Mouse (Mus musculus): ENCODE measurements around the gene Tssc4. TPM values are rescaled to one million over a fixed set of nuclear protein-coding genes. Genes with fewer than 3 reads are reported as not detected.
A peak's percentile ranks its signal among the peaks of the same experiment; 100 is the strongest.

Gene Tssc4
- polyA plus RNA-seq, 1 experiment from 2014 or later = 98.7 TPM

DNA sequence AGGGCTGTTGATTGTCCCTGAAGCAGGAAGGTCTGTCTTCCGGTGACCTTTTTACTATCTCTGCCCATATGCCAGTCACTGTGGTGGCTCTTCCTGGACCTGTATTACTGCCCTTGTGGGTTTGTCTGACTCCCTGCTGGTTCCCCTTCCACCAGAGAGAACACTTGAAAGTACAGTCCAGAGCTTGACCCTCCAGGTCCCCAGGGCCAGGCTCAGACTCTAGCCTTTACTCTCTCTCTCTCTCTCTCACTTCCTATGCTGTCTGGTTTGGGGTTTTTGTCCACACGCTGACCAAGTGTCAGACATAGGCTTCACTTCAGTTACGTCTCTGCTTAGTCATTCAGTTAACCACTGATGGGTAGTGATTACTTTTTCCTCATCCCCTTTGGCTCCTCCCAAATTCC lies 26.1 kb upstream of the Tssc4 start:
- Histone ChIP-seq H3K4me2 (ENCODE audit: low read length) (no peak overlapping the region), H3K9ac (ENCODE audit: low read depth, low read length) (no peak overlapping the region), H3K4me3 (ENCODE audit: low read length) (no peak overlapping the region), H3K4me1 (ENCODE audit: control insufficient read depth, insufficient read depth, low read depth, low read length) (no peaks in the 10 kb centered on the region), H3K27ac (ENCODE audit: low read depth, low read length) (no peak overlapping the region), H3K36me3 (ENCODE audit: control insufficient read depth, insufficient read depth, low read length) (no peaks in the 10 kb centered on the region), H3K27me3 (replicated peaks; ENCODE audit: control insufficient read depth, insufficient read depth, low read length) (no peaks in the 10 kb centered on the region), H3K9me3 (ENCODE audit: control insufficient read depth, low read length) (no peaks in the 10 kb centered on the region)
- 89% methylated on average over 3 of the region's 3 CpGs for WGBS
- ATAC-seq = no peak

DNA sequence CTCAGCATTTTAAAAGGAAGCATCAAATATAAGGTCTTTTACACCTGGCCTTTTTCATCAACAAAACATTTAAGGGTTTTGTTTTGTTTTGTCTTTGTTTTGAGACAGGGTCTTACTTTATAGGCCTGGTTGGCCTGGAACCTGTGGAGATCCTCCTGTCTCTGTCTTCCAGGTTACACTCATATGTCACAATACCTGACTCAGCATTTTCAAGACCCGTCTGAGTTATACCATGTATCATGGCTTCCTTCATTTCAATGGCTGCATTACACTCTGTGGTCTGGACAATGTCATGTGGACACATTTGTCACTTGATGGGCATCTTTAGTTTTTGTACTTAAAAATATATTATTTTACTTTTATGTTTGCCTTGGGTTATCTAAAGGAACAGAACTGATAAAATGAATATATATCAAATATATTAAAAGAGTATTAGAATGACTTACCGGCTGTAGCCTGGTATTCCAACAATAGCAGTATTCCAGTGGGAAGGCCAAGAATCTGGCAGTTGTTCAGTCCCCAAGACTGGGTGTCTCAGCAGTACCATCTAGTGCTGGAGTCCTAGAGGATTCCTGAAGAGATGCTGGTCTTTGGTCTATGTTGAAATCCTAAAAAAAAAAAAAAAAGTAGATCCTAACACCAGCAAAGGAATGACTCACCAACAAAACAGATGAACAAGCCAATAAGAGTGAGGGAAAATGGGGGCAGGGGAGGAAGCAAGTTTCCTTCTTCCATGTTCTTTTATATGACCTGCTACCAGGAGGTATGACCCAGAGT lies 24.8 kb upstream of the Tssc4 start:
- Histone ChIP-seq H3K4me1 (ENCODE audit: control insufficient read depth, insufficient read depth, low read depth, low read length) (no peaks in the 10 kb centered on the region), H3K36me3 (ENCODE audit: control insufficient read depth, insufficient read depth, low read length) (no peaks in the 10 kb centered on the region), H3K27me3 (replicated peaks; ENCODE audit: control insufficient read depth, insufficient read depth, low read length) (no peaks in the 10 kb centered on the region), H3K4me3 (ENCODE audit: low read length) (no peak overlapping the region), H3K9me3 (ENCODE audit: control insufficient read depth, low read length) (no peaks in the 10 kb centered on the region), H3K27ac (ENCODE audit: low read depth, low read length) (no peak overlapping the region), H3K4me2 (ENCODE audit: low read length) (no peak overlapping the region), H3K9ac (ENCODE audit: low read depth, low read length) (no peak overlapping the region)
- WGBS = 94% methylated on average over 2 of the region's 2 CpGs
- no peak for ATAC-seq

DNA sequence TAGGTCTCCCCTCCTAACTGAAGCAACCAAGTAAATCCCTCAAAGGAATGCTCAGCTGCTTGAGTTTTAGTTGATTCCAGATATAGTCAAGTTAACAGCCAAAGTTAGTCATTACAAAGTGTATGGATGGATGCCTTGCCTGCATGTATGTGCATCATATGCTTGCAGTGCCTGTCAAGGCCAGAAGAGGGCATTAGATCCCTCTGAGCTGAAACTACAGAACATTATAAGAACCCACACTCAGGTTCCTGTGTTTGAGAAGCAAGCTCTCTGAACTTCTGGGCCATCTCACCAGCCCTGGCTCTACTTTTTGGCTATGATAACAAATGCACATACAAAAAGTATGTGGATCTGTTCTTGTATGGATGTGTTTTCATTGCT lies 24.2 kb upstream of the Tssc4 start:
- no peak for ATAC-seq
- Histone ChIP-seq H3K9ac (ENCODE audit: low read depth, low read length) (no peak overlapping the region), H3K9me3 (ENCODE audit: control insufficient read depth, low read length) (no peaks in the 10 kb centered on the region), H3K27me3 (replicated peaks; ENCODE audit: control insufficient read depth, insufficient read depth, low read length) (no peaks in the 10 kb centered on the region), H3K27ac (ENCODE audit: low read depth, low read length) (no peak overlapping the region), H3K4me2 (ENCODE audit: low read length) (no peak overlapping the region), H3K4me3 (ENCODE audit: low read length) (no peak overlapping the region), H3K36me3 (ENCODE audit: control insufficient read depth, insufficient read depth, low read length) (no peaks in the 10 kb centered on the region), H3K4me1 (ENCODE audit: control insufficient read depth, insufficient read depth, low read depth, low read length) (no peaks in the 10 kb centered on the region)

DNA sequence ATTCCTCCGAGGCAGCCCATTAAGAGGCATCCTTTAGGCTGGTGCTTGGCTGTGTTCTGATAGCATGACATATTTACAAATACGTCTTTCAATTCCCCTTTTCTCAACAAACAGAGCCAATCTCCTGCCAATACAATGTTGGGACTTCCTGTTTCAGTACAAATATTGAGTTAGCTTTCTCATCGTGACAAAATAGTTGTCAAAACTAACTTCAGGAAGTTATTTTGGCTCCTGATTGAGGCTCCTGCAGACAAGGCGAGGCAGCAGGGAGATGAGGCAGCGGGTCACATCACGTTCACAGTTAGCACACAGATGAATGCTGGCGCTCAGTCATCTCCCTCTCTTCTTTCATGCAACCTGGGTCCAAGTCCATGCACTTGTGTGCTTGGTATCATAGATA lies 22.7 kb upstream of the Tssc4 start:
- H3K36me3 ChIP-seq (ENCODE audit: control insufficient read depth, insufficient read depth, low read length) = no peaks in the 10 kb centered on the region
- no peaks in the 10 kb centered on the region for H3K27me3 ChIP-seq (replicated peaks; ENCODE audit: control insufficient read depth, insufficient read depth, low read length)
- H3K9me3 ChIP-seq (ENCODE audit: control insufficient read depth, low read length) = no peaks in the 10 kb centered on the region
- WGBS = 80% methylated on average over 7 of the region's 7 CpGs
- no peak for ATAC-seq
- no peak overlapping the region for H3K4me3 ChIP-seq (ENCODE audit: low read length)
- H3K27ac ChIP-seq (ENCODE audit: low read depth, low read length) = no peak overlapping the region
- H3K4me2 ChIP-seq (ENCODE audit: low read length) = no peak overlapping the region
- no peaks in the 10 kb centered on the region for H3K4me1 ChIP-seq (ENCODE audit: control insufficient read depth, insufficient read depth, low read depth, low read length)
- H3K9ac ChIP-seq (ENCODE audit: low read depth, low read length) = no peak overlapping the region

DNA sequence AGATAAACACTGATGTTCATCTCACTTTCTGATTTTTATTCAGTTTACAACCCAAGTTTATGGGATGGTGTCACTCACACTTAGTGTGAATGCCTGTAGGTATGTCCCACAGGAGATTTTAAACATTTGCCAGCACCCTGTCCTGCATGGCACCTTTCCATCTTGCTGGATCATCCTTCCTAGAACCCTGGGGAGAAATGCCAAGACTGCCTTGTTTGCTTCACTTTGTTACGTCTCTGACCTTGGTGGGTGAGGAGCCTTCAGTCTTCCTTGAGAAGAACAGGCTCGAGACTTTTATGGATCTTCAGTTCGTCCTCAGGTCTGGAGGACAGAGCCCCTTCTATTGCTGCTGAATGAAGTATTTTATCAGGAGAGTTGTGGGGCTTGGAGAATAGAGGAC lies 19.7 kb upstream of the Tssc4 start:
- no peak overlapping the region for H3K4me3 ChIP-seq (ENCODE audit: low read length)
- no peak overlapping the region for H3K9ac ChIP-seq (ENCODE audit: low read depth, low read length)
- no peak for ATAC-seq
- no peaks in the 10 kb centered on the region for H3K27me3 ChIP-seq (replicated peaks; ENCODE audit: control insufficient read depth, insufficient read depth, low read length)
- no peak overlapping the region for H3K4me2 ChIP-seq (ENCODE audit: low read length)
- no peak overlapping the region for H3K27ac ChIP-seq (ENCODE audit: low read depth, low read length)
- no peaks in the 10 kb centered on the region for H3K36me3 ChIP-seq (ENCODE audit: control insufficient read depth, insufficient read depth, low read length)
- peaks cover 12% of the 10 kb centered on the region for H3K4me1 ChIP-seq (ENCODE audit: control insufficient read depth, insufficient read depth, low read depth, low read length)
- no peaks in the 10 kb centered on the region for H3K9me3 ChIP-seq (ENCODE audit: control insufficient read depth, low read length)
- 81% methylated on average over 3 of the region's 3 CpGs for WGBS

DNA sequence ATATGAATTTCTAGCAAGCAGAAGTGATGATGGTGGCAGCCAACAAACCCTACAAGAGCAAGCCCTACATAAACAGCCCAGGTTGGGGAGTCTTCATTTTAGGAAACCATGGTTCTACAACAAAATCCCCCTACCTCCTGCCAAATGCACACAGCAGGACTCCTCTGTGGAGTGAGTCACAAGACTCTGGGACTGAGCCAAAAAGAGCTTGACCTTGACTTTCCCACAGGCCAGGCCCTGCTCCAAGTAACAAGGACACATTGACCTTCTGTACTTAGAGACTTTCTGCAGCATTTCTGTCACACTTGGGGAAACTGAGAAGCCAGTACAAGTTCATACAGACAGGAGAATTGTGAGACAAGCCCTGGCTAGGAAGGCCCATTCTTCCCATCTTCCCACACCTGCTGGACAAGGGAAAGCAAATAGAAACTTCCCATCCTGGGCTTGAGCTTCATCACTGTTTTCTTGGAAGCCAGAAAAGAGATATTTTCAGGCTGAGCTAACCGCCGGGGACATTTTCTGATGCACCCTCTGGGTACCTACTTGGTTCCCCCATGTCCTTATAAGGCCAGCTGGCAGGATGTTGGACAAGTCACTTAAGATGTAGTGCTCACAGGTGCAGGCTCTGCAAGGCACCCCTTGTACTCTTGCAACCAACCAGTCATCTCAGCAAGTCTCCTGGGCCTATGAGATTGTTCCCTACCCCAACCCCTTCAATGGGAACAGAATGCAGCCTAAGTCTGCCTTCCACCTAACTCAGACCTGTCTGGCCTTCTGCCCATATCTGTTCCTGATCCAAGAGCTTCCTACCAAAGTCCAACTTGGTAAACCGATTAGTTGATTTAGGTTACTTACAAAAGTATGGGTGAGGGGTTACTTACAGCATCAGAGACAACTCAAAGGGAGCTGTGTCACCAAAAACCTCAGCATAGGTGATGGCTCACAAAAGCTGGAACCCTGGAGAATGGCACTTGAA lies 18.9 kb upstream of the Tssc4 start:
- Histone ChIP-seq H3K4me1 (ENCODE audit: control insufficient read depth, insufficient read depth, low read depth, low read length) (peaks cover 20% of the 10 kb centered on the region), H3K27me3 (replicated peaks; ENCODE audit: control insufficient read depth, insufficient read depth, low read length) (no peaks in the 10 kb centered on the region), H3K9me3 (ENCODE audit: control insufficient read depth, low read length) (no peaks in the 10 kb centered on the region), H3K27ac (ENCODE audit: low read depth, low read length) (no peak overlapping the region), H3K36me3 (ENCODE audit: control insufficient read depth, insufficient read depth, low read length) (no peaks in the 10 kb centered on the region), H3K4me2 (ENCODE audit: low read length) (no peak overlapping the region), H3K9ac (ENCODE audit: low read depth, low read length) (no peak overlapping the region), H3K4me3 (ENCODE audit: low read length) (no peak overlapping the region)
- WGBS = 98% methylated on average over 3 of the region's 3 CpGs
- no peak for ATAC-seq

DNA sequence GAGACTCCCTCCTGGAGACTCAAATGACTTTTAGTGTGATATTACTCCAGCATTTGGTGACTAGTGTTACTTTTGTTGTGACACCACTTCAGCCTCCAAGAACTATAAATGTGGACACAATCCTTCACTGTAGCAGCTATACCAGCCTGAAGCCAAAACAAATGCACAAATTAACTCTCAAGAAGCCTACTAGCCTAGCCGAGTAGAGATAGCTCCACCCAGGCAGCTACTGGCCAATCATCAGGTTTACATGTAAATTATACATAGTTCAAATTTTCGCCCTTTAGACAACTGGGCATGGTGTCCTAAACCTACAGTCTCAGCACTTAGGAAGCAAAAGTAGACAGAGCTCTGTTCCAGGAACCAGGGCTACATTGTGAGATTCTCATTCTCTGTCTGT lies 17.7 kb upstream of the Tssc4 start:
- 64% methylated on average over 2 of the region's 2 CpGs for WGBS
- H3K4me3 ChIP-seq (ENCODE audit: low read length) = no peak overlapping the region

DNA sequence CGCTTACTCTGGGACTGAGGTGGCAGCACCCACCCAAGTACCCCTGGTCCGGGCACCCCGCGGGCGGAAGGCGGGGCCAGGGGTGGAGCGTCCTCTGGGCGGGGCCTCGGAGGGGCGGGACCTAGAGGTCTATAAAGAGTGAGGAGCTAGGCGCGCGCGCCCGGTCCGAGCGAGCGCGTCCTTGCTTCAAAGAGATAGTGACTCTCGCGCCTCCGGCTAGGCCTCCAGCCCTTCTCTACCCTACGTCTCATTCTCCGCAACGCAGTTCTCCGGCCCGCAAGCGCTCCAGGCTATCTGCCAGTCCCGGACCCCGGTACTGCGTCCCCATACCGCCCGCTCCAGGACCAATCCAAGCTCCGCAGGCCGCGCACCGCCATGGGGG lies 16.4 kb upstream of the Tssc4 start, which contains the start of gene Cd81:
Cd81 (plus strand) TSS at position 114 of the 382 bp plus-strand sequence.
- Histone ChIP-seq H3K9me3 (ENCODE audit: control insufficient read depth, low read length) (no peaks in the 10 kb centered on the region), H3K4me3 (ENCODE audit: low read length) (peak within 1 kb of the TSS; percentile 86), H3K4me1 (ENCODE audit: control insufficient read depth, insufficient read depth, low read depth, low read length) (peaks cover 37% of the 10 kb centered on the region), H3K27ac (ENCODE audit: low read depth, low read length) (peak within 1 kb of the TSS; percentile 78), H3K36me3 (ENCODE audit: control insufficient read depth, insufficient read depth, low read length) (no peaks in the 10 kb centered on the region), H3K4me2 (ENCODE audit: low read length) (peak within 1 kb of the TSS; percentile 93), H3K27me3 (replicated peaks; ENCODE audit: control insufficient read depth, insufficient read depth, low read length) (no peaks in the 10 kb centered on the region), H3K9ac (ENCODE audit: low read depth, low read length) (peak within 1 kb of the TSS; percentile 81)
- ATAC-seq = peak; percentile 81
- WGBS = under 1% methylated on average over 34 of the region's 37 CpGs

More for the DNA sequence above, 17.7 kb upstream of the Tssc4 start:
- H3K4me1 ChIP-seq (ENCODE audit: control insufficient read depth, insufficient read depth, low read depth, low read length) = peaks cover 32% of the 10 kb centered on the region
- no peaks in the 10 kb centered on the region for H3K9me3 ChIP-seq (ENCODE audit: control insufficient read depth, low read length)
- no peak for ATAC-seq
- no peak overlapping the region for H3K27ac ChIP-seq (ENCODE audit: low read depth, low read length)
- no peaks in the 10 kb centered on the region for H3K27me3 ChIP-seq (replicated peaks; ENCODE audit: control insufficient read depth, insufficient read depth, low read length)
- H3K36me3 ChIP-seq (ENCODE audit: control insufficient read depth, insufficient read depth, low read length) = no peaks in the 10 kb centered on the region
- H3K4me2 ChIP-seq (ENCODE audit: low read length) = no peak overlapping the region
- no peak overlapping the region for H3K9ac ChIP-seq (ENCODE audit: low read depth, low read length)
